Mouse (Mus musculus) liver, embryonic 11.5 days (tissue): ENCODE results near the gene Lrr1. TPM values are rescaled to one million over a fixed set of nuclear protein-coding genes. Genes with fewer than 3 reads are reported as not detected.

Experiments
- ATAC-seq: fragments of 200-750 bp; cut with Nextera tagmentation; replicated peaks from 2 replicates; pipeline ENCODE4 v1.8.0; 2017; ENCODE audit warnings: moderate number of reproducible peaks, mild to moderate bottlenecking, moderate TSS enrichment, moderate library complexity; ENCODE audit not compliant: low FRiP score
- DNase-seq: peaks from one replicate; pipeline ENCODE4 v3.0.0-alpha.2; 2017; ENCODE audit warnings: low spot score
- H3K27ac ChIP-seq: fragments of 300-500 bp; sonication (generic); 2 replicates; pipeline ENCODE4 v1.5.1; 2014; ENCODE audit warnings: mild to moderate bottlenecking, low read depth, low read length, control low read depth
- H3K27me3 ChIP-seq: fragments of 300-500 bp; sonication (generic); replicated peaks from 2 replicates; pipeline ENCODE4 v1.6.1; 2014; ENCODE audit warnings: low read length, mixed read lengths; ENCODE audit not compliant: control insufficient read depth, insufficient read depth
- H3K36me3 ChIP-seq: fragments of 300-500 bp; sonication (generic); 2 replicates; pipeline ENCODE4 v1.6.1; 2014; ENCODE audit warnings: mild to moderate bottlenecking, low read length, moderate library complexity, mixed read lengths; ENCODE audit not compliant: control insufficient read depth, insufficient read depth
- H3K4me1 ChIP-seq: fragments of 300-500 bp; sonication (generic); replicated peaks from 2 replicates; pipeline ENCODE4 v1.6.1; 2014; ENCODE audit warnings: low read length, mixed read lengths; ENCODE audit not compliant: control insufficient read depth, insufficient read depth
- H3K4me2 ChIP-seq: fragments of 300-500 bp; sonication (generic); 2 replicates; pipeline ENCODE4 v1.6.1; 2014; ENCODE audit warnings: mild to moderate bottlenecking, control low read depth, moderate library complexity
- H3K4me3 ChIP-seq: fragments of 300-500 bp; sonication (generic); 2 replicates; pipeline ENCODE4 v1.5.1; 2014; ENCODE audit warnings: low read depth, low read length, control low read depth
- H3K9ac ChIP-seq: fragments of 300-500 bp; sonication (generic); 2 replicates; pipeline ENCODE4 v1.6.1; 2014; ENCODE audit warnings: low read depth, low read length, control low read depth
- H3K9me3 ChIP-seq: fragments of 300-500 bp; sonication (generic); 2 replicates; pipeline ENCODE4 v1.6.1; 2016; ENCODE audit warnings: low read length, inconsistent platforms, mixed read lengths; ENCODE audit not compliant: control insufficient read depth
- WGBS: fragments of 180-500 bp; shearing (Covaris S2); extraction: QIAGEN DNeasy Blood & Tissue Kit; methylation state at CpG from one replicate; pipeline ENCODE4 v1.1.7; 2014; 5-methylcytosine and 5-hydroxymethylcytosine counted together
- polyA plus RNA-seq: library from polyadenylated mRNA; unstranded; fragments of >200 nt; fragmentation: Nextera tagmentation; extraction: Ambion mirVana; gene quantifications from 2 replicates; pipeline ENCODE4 v1.2.1, GENCODE M21; 2014

Gene Lrr1
- polyA plus RNA-seq, 1 experiment from 2014 or later: 28.5 TPM

DNA sequence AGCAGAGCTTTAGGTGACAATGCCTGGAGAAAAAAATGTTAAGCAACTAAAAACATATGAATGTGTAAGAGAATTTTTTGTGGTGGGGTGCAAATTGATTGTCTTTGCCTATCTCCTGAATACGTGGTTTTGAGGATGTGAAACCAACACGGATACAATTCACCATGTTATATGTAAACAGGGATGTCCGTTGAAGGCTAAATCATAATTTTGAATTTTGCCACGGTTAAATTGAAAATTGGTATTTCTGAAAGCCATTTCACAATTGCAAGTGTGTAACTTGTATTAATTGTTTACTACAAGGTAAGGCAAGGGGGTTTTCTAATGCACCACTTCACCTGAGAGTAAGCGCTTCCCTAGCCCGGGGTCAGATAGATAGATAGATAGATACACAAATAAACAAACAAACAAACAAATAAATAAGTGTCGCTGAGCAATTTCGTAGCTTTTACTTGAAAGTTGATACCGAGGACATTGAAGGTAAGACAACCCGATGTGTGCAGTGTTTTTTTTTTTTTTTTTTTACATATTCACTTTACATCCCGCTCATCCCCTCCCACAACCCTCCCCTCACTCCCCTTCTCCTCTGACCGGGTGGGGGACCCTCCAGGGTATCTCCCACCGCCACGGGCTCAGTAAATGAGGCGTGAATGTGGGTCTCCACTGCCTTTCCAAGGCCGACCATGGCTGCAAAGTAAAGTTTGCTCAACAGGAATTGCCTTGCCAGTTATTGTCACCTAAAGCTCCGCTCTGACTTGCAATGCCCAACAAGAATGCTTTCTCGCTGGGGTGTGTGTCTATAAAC, 756 bp upstream of the Lrr1 start:
- H3K36me3 ChIP-seq: peaks cover 3% of the 10 kb centered on the region; the same call in 1 of the 2 replicates
- peak overlapping the region; percentile 72 for H3K9ac ChIP-seq
- 9% methylated on average over 18 of the region's 18 CpGs for WGBS

DNA sequence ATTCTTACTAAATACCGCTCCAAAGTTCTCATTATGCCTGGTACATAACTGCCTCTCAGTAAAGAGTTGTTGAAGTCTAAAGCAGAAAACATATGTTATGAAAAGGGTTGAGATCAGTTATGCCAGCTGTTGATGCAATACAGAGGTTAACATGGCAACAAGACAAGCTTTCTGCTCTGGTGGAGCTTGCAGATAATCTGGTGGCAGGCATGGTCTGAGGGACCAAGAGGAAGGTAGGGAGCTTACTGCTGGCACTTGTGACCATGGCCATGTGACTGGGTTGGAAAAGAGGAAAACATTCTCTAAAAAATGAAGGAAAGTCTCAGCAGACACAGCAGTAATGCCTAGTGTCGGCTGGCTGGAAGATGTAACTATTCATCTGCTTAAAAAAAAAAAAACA, 2.7 kb downstream of the Lrr1 start:
- 86% methylated on average over 2 of the region's 2 CpGs for WGBS
- peaks cover 15% of the 10 kb centered on the region for H3K36me3 ChIP-seq
- H3K4me2 ChIP-seq: no peak overlapping the region
- H3K27me3 ChIP-seq: no peaks in the 10 kb centered on the region
- no peak overlapping the region for H3K4me3 ChIP-seq
- no peaks in the 10 kb centered on the region for H3K9me3 ChIP-seq
- H3K4me1 ChIP-seq: peaks cover 8% of the 10 kb centered on the region
- ATAC-seq: no peak
- no peak for DNase-seq
- H3K27ac ChIP-seq: no peak overlapping the region
- H3K9ac ChIP-seq: no peak overlapping the region

More for the DNA sequence above, 756 bp upstream of the Lrr1 start:
- Histone ChIP-seq H3K27me3 (no peaks in the 10 kb centered on the region), H3K4me2 (peak overlapping the region; percentile 90), H3K9me3 (no peaks in the 10 kb centered on the region), H3K4me3 (peak overlapping the region; percentile 75), H3K4me1 (peaks cover 8% of the 10 kb centered on the region), H3K27ac (no peak overlapping the region; the same call in none of the 2 replicates)
- peak; percentile 35 for ATAC-seq
- no peak for DNase-seq

- Histone ChIP-seq H3K27me3 (no peaks in the 10 kb centered on the region), H3K9ac (no peak overlapping the region), H3K4me3 (no peak overlapping the region), H3K36me3 (peaks cover 21% of the 10 kb centered on the region), H3K4me2 (no peak overlapping the region), H3K27ac (no peak overlapping the region), H3K9me3 (no peaks in the 10 kb centered on the region), H3K4me1 (no peaks in the 10 kb centered on the region)
- 0 out of 2 replicates have a peak, but pooled peaks have one; percentile 38 for ATAC-seq
- WGBS: 81% methylated on average over 3 of the region's 3 CpGs
- DNase-seq: no peak
These were observed 7.4 kb downstream of the Lrr1 start for GRCm38 (mm10) chr12:69175975-69176374.

GRCm38 (mm10) chr12:69177526-69177925, 8.9 kb downstream of the Lrr1 start:
- no peak overlapping the region for H3K4me3 ChIP-seq
- no peaks in the 10 kb centered on the region for H3K27me3 ChIP-seq
- H3K9ac ChIP-seq: no peak overlapping the region
- H3K4me2 ChIP-seq: no peak overlapping the region
- H3K27ac ChIP-seq: no peak overlapping the region
- H3K9me3 ChIP-seq: no peaks in the 10 kb centered on the region
- H3K4me1 ChIP-seq: no peaks in the 10 kb centered on the region
- peaks cover 28% of the 10 kb centered on the region for H3K36me3 ChIP-seq
- 92% methylated on average over 3 of the region's 3 CpGs for WGBS
- DNase-seq (no peak), ATAC-seq (no peak)

GRCm38 (mm10) chr12:69179371-69179770, 10.8 kb downstream of the Lrr1 start:
- 66% methylated on average over 12 of the region's 12 CpGs for WGBS
- no peak overlapping the region for H3K4me3 ChIP-seq
- no peak overlapping the region for H3K9ac ChIP-seq
- no peak for ATAC-seq
- H3K9me3 ChIP-seq: no peaks in the 10 kb centered on the region
- no peaks in the 10 kb centered on the region for H3K4me1 ChIP-seq
- H3K27ac ChIP-seq: no peak overlapping the region
- H3K36me3 ChIP-seq: peaks cover 26% of the 10 kb centered on the region
- H3K4me2 ChIP-seq: no peak overlapping the region
- no peak for DNase-seq
- no peaks in the 10 kb centered on the region for H3K27me3 ChIP-seq

- Histone ChIP-seq H3K4me2 (no peak overlapping the region), H3K27ac (no peak overlapping the region), H3K36me3 (peaks cover 12% of the 10 kb centered on the region; the same call in 1 of the 2 replicates), H3K4me1 (peaks cover 7% of the 10 kb centered on the region; the same call in 1 of the 2 replicates), H3K27me3 (no peaks in the 10 kb centered on the region), H3K9me3 (no peaks in the 10 kb centered on the region), H3K4me3 (no peak overlapping the region), H3K9ac (no peak overlapping the region)
- 80% methylated on average over 4 of the region's 4 CpGs for WGBS
- ATAC-seq (no peak), DNase-seq (no peak)
These were observed 13.2 kb downstream of the Lrr1 start for GRCm38 (mm10) chr12:69181800-69182199.

DNA sequence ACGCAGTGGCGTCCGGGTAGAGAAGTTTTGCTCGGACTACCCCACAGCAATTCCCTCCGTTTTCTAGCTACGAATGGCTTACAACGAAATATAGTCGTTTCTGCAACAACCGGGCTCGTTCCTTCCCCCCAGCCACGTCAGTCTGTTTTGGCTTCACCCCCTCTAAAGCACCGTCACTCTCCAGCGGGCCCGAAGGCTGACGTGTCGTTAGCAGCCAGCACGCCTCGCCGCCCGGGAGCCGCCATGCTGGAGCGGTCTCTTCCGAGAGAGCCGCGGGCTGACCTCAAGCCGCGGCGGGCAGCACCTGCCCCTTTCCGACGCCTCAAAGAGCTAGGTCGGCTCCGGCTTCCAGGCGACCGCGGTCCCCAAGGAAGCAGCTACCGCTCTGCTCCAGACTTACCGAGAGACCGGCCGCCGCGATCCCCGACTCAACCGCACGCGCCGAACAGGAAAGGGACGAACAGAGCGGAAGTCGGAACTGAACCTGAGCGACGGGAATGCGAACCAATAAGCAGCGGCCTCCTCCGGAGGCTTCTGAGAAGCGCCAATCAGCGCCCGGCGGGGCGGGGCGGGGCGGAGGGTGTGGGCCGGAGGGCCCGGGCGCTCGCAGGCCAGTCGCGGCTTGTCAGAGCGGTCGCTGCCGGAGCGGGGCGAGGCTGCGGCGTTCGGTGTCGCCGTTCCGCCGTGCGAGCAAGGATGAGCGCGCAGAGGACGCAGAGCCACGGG, 15.1 kb downstream of the Lrr1 start, which contains the start of the genes Rpl36al and Mgat2:
Gene Rpl36al, minus strand, starts transcription at position 501 of the 726 bp plus-strand sequence.
Gene Mgat2, plus strand, starts transcription at position 575 of the 726 bp plus-strand sequence.
- H3K9ac ChIP-seq: peak within 1 kb of the TSS; percentile 91
- H3K27me3 ChIP-seq: no peaks in the 10 kb centered on the region
- peak within 1 kb of the TSS; percentile 94 for H3K4me3 ChIP-seq
- ATAC-seq (peak; percentile 97), DNase-seq (peak; percentile 95)
- peak within 1 kb of the TSS; percentile 89 for H3K27ac ChIP-seq
- peaks cover 14% of the 10 kb centered on the region; the same call in 1 of the 2 replicates for H3K36me3 ChIP-seq
- peak within 1 kb of the TSS; percentile 98 for H3K4me2 ChIP-seq
- under 1% methylated on average over 83 of the region's 84 CpGs for WGBS
- peaks cover 12% of the 10 kb centered on the region for H3K4me1 ChIP-seq
- H3K9me3 ChIP-seq: no peaks in the 10 kb centered on the region

GRCm38 (mm10) chr12:69184342-69185295, 16.0 kb downstream of the Lrr1 start:
- WGBS: 2% methylated on average over 80 of the region's 86 CpGs
- peaks cover 17% of the 10 kb centered on the region; the same call in 1 of the 2 replicates for H3K36me3 ChIP-seq
- H3K9me3 ChIP-seq: no peaks in the 10 kb centered on the region
- peak overlapping the region; percentile 98 for H3K4me2 ChIP-seq
- ATAC-seq: peak; percentile 52
- H3K4me3 ChIP-seq: peak overlapping the region; percentile 94
- peak overlapping the region; percentile 89 for H3K27ac ChIP-seq
- peaks cover 12% of the 10 kb centered on the region for H3K4me1 ChIP-seq
- DNase-seq: no peak
- H3K9ac ChIP-seq: peak overlapping the region; percentile 91
- H3K27me3 ChIP-seq: no peaks in the 10 kb centered on the region
